Mouse (Mus musculus): Measurements from ENCODE around the gene Peli1.
"Not testable (repeated sequence)": the region's sequence is repeated elsewhere in the genome, so short reads cannot be mapped to it uniquely, and the experiment has no call there.

The Peli1 gene

DNA sequence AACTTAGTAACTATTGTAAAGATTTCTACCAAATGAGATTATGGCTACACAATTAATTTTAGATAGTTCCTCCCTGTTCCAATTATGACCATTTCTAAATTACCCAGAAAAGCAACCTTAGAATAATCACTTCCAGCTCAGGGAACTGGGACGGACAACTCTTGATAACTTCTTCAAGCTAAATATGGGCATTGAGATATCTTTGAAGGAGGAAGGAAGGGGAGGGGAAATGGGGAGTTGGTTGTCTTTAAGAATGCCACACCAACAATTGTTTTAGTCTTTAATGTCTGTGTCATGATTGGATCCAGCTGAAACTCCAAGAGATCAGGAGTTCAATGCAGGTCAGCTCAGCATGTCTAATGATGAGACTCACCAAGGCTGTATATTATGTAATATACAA is 91.6 kb downstream of the Peli1 start:
- no peak for DNase-seq (ENCODE audit: low spot score in 2 of 2)

- DNase-seq (ENCODE audit: low spot score in 2 of 2): not testable (repeated sequence)
Observed at GRCm38 (mm10) chr11:21191821-21192220, 100.7 kb downstream of the Peli1 start.

DNA sequence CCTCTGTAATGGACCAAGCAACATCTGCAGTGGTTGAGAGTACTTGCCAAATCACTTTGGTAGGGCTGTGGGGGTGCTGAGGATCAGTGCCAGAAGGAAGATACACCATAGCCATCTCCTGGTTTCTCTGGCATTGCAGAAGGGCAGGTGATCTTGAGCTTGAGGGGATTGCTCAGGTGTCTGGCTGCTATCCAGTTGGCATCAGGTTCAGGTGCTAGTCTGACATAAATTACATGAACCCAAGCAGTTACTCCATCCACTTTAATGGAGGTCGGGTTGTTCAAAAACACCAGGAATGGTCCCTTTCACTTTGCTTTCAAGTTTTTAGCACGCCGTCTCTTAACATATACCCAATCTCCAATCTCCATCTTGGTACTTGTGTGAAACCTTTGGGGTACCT is 103.8 kb downstream of the Peli1 start:
- no peak for DNase-seq (ENCODE audit: low spot score in 2 of 2)
